Mouse (Mus musculus) T-helper 2 cell (primary cell): ENCODE data around the gene Ttc39a.

Experiments used
- in situ Hi-C: fragments of 300-600 bp; cut with MboI, MseI; formaldehyde crosslinking; loops from one replicate; pipeline ENCODE4 v1.15.1; 2025; ENCODE audit warnings: high pct_unique_total_duplicates

The Ttc39a gene

DNA sequence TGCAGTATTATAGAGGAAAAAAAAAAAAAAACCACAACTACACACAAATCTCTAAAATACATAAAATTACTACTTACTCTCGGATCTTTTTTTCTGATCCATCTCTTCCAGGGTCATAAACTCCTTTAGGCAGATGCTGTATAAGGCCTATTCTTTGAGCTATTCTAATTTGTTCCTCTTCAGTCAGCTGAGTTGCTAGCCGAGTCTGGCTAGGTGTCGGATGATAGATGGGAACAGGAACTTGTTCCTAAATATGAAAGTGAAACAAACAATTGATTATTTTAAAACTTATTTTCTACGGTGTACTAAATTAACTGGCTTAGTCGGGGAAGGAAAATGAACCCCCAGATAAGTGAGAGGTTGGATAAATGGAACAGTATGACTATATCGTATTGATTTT is 50.4 kb downstream of the Ttc39a start:
- in situ Hi-C loops: no loop called here

DNA sequence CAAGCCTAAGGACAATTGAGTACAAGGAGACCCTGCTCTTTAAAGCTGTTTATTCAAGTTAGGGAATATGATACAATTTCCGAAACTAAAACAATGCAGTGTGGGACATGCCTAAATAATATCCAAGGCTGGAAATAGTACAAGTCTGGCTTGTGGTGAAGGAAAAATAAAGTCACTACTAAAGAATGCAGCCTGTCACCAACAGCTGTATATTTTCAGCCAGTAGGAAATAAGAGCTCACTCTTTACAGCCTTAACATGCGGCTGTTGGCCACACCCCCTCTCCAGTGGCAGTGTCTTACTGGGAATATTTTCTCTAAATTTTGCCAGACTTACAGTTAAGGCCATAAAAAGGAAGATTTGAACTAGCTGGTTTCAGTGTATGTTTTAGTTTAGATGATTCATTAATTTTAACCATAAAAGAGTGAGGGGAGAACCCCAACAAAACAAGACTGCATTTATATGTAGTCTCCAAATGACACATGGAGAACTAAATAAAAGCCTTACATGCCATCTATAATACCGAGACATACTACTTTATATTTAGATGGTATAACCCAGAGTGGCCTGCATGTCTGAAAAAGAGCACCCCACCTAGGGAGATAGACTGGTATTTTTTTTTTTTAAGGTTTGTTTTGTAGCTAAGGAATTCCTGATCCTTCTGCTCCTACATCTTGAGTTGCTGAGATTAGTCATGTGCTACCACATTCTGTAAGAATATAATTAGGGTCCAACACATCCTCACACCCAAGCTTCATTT is 54.2 kb downstream of the Ttc39a start:
- in situ Hi-C loops: no loop called here

DNA sequence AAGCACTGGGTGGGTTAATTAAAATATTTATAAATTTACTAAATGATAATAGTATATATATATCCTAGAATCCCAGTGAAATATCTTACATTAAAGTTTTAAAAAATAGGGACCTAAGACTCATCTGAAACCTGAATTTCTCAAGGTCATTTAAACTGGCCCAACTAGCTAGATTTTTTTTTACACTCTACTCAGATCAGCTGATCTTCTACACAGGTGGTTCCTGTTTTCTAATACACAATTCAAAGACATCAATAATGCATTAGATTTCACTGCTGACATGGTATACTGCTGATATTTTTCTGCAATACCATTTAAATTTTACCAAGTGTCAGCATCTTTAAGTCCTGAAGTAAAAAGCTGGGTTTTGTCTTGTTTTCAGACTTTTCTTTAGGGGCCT is 57.5 kb downstream of the Ttc39a start:
- in situ Hi-C loops: no loop called here

DNA sequence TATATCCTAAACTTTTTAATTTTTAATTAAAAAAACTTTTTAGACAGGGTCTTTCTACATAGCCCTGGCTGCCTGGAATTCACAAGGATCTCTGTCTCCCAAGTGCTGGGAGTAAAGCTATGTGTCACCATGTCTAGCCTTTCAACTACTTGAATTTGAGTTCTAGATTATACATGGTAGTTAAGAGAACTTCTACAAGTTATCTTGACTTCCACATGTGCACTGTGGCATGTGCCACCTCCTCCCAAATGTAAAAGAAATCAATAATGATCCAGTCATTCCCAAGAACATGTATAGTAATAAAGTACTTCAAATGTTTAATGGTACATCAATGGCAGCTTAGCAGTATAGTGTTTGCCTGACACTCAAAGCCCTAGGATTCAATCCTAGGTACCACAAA is 61.3 kb downstream of the Ttc39a start:
- in situ Hi-C loops: no loop called here

DNA sequence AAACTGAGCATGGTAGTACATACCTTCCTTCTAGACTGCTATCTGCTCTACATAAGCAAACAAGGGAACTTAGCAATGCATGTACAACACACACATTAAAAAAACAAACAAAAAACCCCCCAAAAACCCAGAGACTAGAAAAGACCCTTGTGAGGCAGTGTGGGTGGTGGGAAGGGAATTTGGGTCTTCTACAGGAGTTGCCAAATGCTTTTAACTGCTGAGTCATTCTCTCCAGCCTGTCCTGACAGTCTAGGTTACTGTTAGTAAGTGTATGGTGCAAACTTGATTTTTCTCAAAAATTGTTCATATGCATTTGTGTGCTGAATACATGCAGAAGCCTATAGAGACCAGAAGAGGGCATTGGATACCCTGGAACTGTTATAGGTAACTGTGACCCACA is 65.2 kb downstream of the Ttc39a start:
- in situ Hi-C loops: no loop called here

DNA sequence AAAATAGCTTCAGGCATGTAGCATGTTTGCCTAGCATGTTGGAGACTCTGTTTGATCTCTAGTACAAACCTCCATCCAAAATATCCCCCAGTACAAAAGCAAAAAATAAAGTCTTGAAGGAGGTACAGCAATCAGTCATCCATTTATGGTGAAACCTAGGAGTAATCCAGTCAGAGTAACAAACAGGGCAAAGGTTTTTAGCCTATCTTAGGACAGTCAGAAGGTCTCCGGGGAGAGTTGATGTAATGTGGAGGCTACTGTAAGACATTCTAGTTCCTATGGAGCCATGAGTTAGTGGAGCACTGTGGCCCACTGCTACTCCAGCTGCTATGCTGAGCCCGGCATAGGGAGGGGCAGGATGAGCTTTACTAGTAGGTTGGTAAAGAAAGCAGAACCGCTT is 66.1 kb downstream of the Ttc39a start:
- in situ Hi-C loops: no loop called here

DNA sequence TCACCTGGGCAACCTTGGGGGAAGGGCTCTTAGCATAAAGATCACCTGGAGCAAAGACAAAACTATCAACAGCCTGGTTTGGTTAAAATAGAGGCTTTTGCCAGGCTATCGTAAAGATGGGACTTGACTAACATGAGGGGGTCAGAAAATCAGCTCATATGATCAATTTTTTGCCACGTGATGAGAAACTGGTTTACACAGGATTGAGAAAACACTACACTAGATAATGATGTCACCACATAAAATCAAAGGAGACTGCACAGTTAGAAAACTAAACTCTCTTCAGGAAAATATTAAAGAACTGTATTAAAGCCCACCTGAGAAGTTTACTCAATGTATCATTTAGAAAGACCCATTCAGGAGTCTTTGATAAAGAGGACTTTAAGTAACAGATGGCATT is 68.7 kb downstream of the Ttc39a start:
- in situ Hi-C loops: no loop called here

DNA sequence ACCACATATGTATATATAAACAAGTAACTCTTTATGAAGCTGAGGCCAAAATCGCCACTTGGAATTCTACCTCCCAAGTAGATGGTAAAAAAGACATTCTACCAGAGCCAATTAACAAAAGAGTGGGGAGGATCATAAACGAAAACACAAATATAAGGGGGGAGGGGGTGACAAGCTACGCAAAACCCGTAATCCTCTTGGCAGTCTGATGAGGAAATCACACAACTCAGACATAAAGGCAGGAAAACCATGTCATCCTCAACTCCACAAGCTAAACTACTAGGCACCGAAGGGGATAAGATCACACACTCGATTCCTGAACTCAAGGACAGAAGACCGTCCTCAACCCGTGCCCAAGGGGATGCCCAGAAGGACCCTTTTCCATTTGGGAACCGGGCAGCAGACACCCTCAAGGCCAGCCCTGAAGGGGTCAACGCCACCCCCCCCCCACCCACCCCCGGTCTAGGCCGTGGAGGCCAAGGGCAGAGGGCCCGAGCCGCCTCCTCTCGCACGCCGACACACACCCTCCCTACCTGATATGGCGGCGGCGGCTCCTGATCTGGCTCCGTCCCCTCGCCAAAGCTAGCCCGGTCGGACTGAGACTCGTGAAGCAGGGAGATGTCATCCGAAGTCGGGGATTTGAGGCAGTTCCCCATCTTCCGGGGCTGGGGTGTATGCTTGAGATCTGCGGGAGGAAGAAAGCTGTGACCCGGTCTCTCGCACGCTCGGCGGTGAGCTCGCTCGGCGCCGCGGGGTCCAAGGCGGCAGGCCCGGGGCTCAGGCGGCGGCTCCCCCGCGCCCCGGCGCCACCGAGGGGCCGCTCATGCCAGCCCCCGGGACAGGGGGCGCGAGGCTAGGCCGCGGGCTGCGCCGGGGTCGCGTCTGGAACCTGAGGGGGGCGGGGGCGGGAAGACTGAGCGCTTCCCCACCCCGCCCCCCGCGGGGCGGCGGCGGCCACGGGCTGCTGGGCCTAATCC is 69.4 kb downstream of the Ttc39a start:
- in situ Hi-C loops: no loop called here

DNA sequence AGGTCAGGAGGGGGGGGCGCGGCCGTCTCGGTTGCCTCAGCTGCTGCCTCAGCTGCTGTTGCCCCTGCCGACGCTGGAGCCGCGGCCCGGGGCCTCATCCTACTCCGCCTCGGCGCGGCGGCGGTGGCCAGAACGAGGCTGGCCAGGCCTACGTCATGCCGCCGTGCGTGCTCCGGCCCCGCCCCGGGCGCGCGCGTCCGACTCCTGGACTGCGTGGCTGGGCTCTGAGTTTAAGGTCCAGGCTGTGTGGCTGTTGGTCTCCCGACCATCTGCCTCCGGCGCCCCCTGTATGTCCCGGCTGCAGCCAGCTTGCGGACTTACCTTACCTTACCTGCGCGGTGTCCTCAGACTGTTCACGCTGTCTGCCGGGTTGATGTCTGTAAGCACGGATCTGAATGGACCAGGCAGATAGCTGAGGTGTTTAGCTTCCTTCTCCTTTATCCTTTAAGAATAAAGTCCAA is 70.2 kb downstream of the Ttc39a start:
- in situ Hi-C loops: no loop called here

DNA sequence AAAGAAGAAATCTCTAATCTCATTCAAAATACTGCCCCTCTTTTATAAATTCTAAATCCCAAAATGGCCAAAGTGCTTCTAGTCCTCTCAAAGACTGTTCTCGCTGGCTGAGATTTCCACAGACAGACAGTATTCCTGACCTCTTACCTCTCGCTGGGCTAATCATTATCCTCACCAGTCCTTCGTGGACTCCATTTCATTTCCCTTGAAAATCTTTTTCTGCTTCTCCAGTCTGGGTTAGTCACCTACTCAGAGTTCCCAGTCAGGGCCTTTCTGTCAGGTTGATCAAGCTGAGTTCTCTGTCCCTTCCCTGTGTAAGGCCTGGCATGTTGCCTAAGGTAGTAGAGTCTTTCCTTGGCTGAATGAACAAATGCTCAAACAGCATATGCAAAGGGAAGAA is 71.0 kb downstream of the Ttc39a start:
- in situ Hi-C loops: no loop called here

DNA sequence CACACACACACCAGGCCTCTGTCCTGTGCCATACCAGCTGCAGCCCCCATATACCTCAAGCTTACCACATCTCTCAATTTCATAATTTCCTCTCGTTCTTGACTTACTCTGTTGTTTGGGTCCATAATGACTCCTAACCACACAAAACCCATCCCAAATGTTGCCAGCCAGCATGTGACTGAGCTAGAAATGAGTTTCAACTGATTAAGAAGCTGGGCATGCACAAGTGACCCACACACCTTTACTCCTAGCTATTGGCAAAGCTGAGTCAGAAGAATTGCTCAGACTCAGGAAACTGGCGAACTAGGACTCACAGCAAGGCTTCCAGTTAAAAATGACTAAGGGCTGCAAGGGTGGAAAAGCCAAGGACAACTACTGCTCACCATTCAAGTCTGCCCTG is 75.0 kb downstream of the Ttc39a start:
- in situ Hi-C loops: no loop called here

DNA sequence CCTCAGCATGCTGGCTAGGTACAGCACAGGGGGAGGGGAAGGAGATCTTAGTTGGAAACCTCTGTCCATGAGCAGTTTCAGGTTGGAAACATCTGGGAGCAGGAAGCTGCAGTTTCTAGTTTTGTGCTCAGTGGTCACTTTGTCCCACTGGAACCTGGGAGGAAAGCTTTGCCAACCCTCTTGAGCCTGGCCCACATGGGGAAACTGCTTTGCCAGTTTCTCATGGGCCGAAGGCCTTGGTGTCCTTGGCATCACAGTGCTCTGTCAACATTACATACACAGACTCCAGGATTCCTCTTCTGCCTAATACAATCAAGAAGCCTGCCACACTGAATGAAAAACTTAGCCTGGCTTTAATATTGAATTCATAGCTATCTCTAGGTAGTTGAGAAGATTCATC is 76.3 kb downstream of the Ttc39a start:
- in situ Hi-C loops: no loop called here

DNA sequence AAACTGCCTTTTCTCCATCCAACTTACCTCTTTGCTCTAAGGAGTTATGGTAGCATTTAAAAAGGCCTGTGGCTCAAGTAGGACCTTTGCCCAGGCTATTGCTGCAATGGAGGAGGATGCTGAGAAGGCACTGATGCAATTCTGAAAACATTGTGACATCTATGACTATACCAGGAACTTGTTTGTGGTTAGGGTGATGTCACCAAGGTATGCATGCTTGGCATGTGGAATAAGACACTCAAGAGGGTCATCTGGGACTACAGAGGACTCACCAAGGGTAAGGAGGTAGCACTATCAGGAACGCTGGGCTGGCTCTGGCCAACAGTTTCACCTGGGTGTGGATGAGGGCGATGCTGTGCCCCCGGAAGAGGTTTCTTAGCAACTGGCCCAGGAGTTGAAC is 78.2 kb downstream of the Ttc39a start, which contains the start of gene Rnf11:
Rnf11 (minus strand) TSS at position 108 of the 400 bp plus-strand sequence.
- in situ Hi-C loops: no loop called here

DNA sequence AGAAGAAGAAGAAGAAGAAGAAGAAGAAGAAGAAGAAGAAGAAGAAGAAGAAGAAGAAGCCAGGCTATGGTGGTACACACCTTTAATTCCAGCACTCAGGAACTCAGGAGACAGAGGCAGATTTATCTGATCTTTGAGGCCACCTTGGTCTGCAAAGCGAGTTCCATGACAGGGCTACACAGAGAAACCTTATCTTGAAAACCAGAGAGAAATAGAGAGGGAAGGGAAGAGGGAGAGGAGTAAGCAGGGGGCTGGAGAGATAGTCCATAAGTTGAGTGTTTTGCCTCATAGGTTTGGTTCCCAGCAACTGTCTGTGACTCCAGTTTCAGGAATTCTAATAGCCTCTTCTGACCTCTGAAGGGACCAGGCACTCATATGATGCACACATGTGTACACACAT is 82.4 kb downstream of the Ttc39a start:
- in situ Hi-C loops: no loop called here

DNA sequence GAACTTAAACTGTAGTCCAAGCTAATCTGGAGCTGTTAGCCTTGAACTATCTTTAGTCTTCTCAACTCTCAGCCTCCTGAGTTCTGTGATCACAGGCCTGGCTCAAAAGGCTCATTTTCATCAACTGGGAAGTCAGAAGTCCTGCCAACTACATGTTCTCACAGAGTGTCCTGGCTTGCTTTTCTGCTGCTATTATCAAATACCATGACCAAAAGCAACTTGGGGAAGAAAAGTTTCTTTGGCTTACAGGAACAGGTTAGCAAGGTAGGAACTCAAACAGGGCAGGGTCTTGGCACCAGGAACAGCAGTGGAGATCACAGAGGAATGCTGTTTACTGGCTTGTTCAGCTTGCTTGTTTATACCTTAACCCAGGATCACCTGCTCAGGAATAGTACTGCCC is 87.2 kb downstream of the Ttc39a start:
- in situ Hi-C loops: loop anchor here (10.0 kb wide), 1 partner anchor 241 kb away; no protein-coding TSS in a partner anchor
